Mouse (Mus musculus): ENCODE measurements around the gene Abca1.

- TF ChIP-seq CTCF (IDR thresholded peaks at IDR 0.05; ENCODE audit: extremely low read depth, insufficient read depth, low read length) (no peak), POLR2A (IDR thresholded peaks at IDR 0.05; ENCODE audit: extremely low read depth, insufficient read depth, low read length) (no peak)
Observed at GRCm38 (mm10) chr4:53085634-53086033, 74.1 kb downstream of the Abca1 start.

Measured in cortical plate, adult 2 months (tissue).